Mouse (Mus musculus) heart, adult 9 months (tissue): ENCODE data around the gene Olfr971.
"Not testable (repeated sequence)": the region's sequence is repeated elsewhere in the genome, so short reads cannot be mapped to it uniquely, and the experiment has no call there.

Experiments
- DNase-seq, 2 experiments: peaks; one replicate each; pipeline ENCODE4 v3.0.0; 2022; ENCODE audit warnings: low spot score in 2 of 2

Gene Olfr971

GRCm38 (mm10) chr9:39836576-39836975 is at the start of gene Olfr971:
Gene Olfr971, plus strand, starts transcription at chr9:39836876.
- not testable (repeated sequence) for DNase-seq

- DNase-seq, result no peak
Observed at GRCm38 (mm10) chr9:39790558-39790957, 46.1 kb upstream of the Olfr971 start, which contains the start of gene Olfr969. Gene Olfr969, plus strand, starts transcription at chr9:39790945.

- DNase-seq, result no peak
Observed at GRCm38 (mm10) chr9:39808560-39808959, 28.1 kb upstream of the Olfr971 start, which contains the start of gene Olfr970. Gene Olfr970, plus strand, starts transcription at chr9:39808860.

GRCm38 (mm10) chr9:39866122-39866521 is 29.4 kb downstream of the Olfr971 start, which contains the start of gene Olfr972:
Gene Olfr972, plus strand, starts transcription at chr9:39866422.
- no peak for DNase-seq

- DNase-seq, result not testable (repeated sequence)
Observed at GRCm38 (mm10) chr9:39871986-39872385, 35.3 kb downstream of the Olfr971 start.

- DNase-seq, result not testable (repeated sequence)
Observed at GRCm38 (mm10) chr9:39877541-39878396, 41.1 kb downstream of the Olfr971 start.
